Mouse (Mus musculus) ovary, postnatal 36 days (tissue): Measurements from ENCODE around the gene Best2.

Source experiments
- DNase-seq: peaks from one replicate; pipeline ENCODE4 v3.0.0; 2022; ENCODE audit warnings: low spot score, mixed read lengths

Best2 gene

DNA sequence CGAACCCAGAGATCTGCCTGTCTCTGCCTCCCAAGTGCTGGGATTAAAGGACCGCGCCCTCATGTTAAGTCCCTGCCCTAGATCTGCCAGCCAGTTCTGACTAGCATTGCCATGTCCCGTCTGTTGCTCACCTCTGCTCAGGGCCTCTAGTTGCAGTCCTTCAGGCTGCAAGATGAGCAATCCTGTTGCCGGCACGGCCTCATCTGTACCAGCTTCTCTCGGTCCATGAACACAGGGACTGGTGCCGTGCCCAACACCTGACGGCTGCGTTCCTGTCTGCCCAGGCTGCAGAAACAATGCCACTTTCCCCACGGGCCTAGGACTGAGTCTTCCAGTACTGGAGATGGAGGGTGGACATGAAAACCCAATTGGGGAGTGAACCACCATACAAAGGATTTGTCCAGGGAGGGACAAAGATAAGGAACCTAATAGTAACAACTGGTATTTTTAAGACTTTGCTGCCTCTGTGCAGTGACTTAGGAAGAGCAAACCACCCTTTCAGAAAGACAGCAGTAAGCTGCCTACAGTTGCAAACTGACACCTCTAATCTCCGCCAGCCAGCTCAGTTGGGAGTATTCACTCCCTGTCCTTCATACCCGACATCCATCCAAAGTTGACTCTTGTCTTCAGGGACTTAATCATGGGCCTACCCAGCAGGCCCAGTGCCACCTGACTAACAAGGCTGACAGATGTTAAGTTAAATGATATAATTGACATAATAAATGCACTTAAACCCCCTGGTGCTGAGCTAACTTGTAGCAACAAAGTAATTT lies 46.6 kb downstream of the Best2 start:
- no peak for DNase-seq

DNA sequence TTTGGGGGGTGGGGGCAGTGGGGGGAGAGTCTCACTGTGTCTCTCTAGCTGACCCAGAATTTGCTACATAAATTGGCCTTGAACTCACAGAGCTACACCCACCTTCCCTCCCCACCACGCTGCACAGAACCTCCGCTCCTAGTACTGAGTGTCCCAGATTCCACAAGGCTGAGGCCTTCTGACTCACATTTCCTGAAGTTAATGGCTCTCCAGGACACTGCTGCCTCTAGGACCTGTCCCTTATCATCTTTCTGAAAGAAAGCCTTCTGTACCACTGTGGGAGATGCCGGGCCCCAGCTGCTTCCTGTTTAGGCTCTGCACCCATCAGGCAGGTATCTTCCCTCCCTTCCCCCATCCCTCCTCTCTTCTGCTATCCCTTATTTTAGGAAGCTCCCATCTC lies 47.7 kb downstream of the Best2 start:
- DNase-seq, result no peak

DNA sequence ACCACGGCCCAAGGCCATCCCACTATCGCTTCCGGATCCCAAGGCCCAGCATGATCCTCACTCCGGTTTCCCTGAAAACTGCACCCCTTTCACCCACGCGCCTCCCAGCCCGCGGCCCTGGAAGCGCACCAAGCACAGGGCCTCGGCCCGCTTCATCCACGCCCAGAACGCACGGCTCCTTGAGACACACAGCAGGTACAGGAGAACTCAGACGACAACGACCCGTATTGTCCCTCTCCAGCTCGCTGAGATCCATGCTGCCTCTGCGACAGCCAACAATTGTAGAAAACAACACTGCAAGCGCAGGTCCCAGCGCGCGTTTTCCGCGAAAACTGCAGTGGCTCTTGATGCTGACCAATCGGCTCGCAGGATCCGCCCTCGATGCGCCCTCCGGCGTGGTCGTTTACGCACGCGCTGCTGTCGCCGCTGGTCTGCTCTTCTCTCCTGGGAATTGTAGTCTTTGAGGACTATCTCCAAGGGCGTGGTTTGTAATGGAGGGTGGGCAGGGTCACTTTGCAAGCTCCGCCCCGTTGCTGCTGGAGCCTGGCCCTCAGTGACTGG lies 48.5 kb downstream of the Best2 start:
- DNase-seq, result peak; percentile 91

DNA sequence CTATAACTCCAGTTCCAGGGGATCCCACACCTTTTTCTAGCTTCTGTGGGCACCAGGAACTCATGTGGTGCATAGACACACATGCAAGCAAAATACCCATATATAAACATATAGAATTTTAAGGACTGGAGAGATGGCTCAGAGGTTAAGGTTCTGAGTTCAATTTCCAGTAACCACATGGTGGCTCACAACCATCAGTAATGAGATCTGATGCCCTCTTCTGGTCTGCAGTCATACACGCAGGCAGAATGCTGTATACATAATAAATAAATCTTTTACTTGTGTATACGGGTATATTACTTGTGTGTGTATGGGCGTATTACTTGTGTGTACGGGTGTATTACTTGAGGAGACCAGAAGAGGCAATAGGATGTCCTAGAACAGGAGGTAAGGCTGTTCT lies 50.4 kb downstream of the Best2 start:
- DNase-seq, result no peak

DNA sequence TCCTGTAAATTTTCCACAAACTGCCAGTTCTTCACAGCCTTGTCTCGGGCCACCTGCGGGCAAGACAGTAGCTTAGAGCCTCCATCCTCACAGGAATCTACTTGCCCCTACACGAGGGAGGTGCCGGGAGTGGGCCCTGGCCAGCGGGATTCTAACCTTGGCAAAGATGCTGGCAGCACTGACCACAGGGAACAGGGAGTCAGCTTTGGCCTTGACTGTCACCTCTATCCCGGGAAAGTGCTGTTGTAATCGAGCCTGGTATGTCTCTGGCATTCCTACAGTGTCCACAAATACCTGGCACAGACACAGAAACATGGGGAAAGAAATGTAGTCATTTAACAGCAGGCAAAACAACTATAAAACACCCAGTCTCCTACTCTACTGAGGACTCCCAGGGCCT lies 54.5 kb downstream of the Best2 start:
- DNase-seq, result no peak
